Mouse (Mus musculus) adrenal gland, postnatal 14 days (tissue): ENCODE results near the gene Cplx3. TPM values are rescaled to one million over a fixed set of nuclear protein-coding genes. Genes with fewer than 3 reads are reported as not detected.

Experiments used
- DNase-seq: peaks from one replicate; pipeline ENCODE4 v3.0.0; 2021; ENCODE audit warnings: mixed read lengths
- total RNA-seq: library from RNA; stranded (reverse); gene quantifications from 2 replicates; pipeline ENCODE4 v1.2.3, GENCODE M21; 2021

Gene Cplx3
- total RNA-seq, 1 experiment from 2014 or later = not detected

DNA sequence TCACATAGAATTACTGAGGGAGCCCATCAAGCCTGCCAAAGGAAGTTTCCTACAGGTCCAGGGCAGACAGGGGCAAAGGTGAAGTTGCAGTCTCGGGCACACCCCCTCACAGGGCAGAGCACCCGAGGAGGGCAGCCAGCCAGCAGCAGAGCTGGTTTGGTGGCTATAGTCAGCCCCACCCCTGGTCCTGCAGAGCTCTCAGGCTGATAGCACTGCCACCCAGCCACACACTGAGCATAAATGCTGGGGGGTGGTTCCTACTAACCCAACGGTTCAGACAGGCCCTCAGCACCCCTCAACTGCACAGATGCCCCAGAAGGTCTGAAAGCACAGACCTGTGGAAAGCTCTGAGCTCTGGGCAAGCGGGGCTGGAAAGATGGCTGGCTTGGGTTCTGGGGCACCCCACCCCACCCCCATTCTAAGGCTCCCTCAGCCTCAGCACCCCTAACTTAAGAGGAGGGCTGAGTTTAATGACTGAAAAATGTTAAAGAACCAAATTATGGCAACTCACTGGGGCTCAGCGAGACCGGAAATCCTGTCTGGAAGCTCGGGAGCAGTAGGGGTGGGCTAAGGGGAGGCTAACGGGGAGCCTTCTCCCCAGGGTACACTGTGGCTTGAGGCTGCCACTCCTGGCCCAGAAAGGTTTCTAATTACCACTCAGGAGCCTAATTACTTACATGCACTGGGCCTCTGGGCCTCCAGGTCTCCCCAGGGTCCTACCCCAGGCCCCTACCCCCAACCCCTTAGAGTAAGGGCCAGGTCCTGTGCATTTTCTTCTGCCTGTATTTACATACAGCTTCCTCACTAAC, 32.8 kb upstream of the Cplx3 start:
- peak; percentile 63 for DNase-seq

DNA sequence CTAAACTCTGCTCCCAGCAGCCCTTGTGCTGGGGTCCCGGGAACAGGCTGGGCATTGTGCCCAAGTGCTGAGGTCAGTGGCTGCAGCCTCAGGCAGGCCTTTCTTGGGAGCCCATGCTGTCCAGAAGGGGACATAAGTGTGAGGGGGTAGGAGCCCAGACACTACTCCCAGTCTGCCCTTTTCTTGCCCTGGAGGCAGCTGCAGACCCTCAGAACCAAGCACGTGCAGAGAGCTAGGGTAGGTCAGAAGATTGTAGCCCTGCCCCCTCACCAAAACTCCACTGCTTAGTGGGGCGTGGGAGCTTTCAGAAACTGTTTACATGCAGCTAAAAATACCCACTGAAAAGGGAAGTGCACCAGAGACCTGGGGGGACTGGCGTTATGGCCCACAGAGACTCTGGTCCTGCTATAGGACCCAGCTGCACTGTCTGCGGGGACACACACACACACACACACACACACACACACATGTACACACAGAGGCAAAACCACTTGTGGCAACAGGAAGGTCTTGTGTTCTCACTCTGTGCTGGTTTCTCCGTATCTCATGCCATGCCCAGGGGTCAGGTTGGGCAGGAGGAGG, 31.8 kb upstream of the Cplx3 start:
- peak; percentile 78 for DNase-seq

GRCm38 (mm10) chr9:57637272-57637671, 31.2 kb upstream of the Cplx3 start:
- DNase-seq = no peak

DNA sequence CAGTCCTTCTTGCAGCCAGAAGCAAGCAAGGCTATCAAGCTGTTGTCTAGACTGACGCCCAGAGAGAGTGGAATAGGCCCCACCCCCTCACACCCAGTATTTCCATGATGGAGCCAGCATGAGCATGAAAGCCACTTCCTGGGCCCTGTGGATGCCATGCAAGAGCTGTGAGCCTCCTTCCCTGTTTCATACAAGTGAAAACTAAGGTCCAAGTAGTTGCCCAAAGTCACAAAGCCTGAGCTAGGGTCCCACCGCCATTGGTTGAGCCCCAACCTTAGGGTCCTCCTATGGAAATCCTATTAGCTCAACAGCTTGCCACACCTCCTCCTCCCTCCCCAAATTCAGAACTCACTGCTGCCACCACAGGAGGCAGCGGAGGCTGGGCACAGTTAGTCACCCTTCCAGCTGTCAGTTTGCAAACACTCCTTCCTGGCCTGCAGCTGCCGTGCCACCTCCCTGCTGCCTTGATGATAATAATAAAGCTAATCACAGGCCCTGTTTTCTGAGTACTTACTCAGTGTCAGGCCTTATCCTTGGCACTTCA, 27.5 kb upstream of the Cplx3 start:
- peak; percentile 52 for DNase-seq

DNA sequence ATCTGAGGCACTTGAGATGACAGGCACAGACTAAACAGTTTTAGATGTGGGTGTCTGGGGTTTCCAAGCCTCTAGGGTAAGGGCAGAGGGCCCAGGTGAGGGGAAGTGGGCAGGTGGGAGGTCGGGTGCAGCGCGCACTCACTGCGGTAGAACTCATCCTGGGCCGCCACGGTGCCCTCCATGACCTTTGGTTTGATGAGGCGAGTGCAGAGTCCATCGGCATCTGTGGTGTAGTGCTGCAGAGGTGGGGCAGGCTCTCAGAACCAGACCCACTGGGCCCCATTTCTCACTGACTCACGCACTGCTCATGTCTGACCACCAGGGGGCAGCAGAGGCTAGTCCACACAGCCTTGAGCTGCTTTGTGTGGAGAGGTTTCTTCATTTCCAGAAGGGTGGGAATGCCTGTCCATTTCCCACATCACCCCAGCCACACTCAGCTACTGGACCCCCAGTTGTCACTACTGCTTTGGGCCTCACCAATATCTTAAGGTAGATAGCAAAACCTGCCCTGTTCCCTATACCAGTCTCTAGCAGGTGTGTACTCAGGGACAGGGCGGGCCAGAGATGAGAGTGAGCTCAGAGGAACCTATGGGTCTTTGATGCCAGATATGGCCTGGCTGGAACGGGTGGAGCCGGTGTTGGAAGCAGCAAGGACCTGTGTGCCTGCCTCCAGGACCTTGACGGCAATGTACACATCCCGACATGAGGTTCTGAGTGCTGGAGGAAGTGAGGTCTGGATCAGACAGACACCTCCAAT, 23.2 kb upstream of the Cplx3 start:
- DNase-seq = peak; percentile 92

DNA sequence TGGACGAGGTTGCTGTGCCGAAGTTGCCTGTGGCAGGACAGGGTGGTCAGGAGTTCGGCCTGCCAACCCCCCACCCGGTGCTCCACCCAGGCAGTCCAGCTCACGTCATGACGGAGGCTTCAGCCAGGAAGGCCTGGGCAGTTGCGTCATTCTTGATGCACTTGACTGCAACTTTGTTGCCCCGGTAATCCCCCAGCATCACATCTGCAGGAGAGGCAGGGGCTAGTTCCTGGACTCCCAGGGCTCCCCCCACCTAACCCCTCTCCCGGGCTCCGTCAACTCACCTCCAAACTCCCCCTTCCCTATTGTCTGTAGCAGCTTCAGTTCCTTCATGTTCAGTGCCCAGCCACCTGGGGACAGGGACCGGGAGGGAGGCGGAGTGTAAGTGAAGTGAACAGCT, 22.6 kb upstream of the Cplx3 start:
- DNase-seq = no peak

GRCm38 (mm10) chr9:57627892-57628291, 21.8 kb upstream of the Cplx3 start:
- DNase-seq = no peak

GRCm38 (mm10) chr9:57627191-57627590, 21.1 kb upstream of the Cplx3 start:
- no peak for DNase-seq

GRCm38 (mm10) chr9:57625674-57626500, 19.8 kb upstream of the Cplx3 start:
- no peak for DNase-seq

DNA sequence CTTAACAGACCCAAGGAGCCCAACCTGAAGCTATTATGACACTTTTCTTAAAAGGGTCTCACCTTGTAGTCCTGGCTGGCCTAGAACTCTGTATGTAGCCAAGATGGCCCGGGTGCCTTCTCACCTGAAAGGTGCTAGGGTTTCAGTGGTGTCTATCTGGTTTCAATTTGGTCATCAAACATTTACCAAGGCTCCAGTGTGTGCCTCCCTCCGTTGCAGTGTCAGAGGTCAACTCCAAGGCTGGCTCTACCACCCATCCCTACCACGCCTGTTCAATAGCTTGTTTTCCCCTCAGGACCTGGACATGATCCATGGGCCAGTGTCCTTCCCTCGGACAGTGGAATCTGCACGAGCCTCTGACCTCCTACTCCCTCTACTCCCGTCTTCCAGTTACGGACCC, 18.2 kb upstream of the Cplx3 start:
- no peak for DNase-seq

DNA sequence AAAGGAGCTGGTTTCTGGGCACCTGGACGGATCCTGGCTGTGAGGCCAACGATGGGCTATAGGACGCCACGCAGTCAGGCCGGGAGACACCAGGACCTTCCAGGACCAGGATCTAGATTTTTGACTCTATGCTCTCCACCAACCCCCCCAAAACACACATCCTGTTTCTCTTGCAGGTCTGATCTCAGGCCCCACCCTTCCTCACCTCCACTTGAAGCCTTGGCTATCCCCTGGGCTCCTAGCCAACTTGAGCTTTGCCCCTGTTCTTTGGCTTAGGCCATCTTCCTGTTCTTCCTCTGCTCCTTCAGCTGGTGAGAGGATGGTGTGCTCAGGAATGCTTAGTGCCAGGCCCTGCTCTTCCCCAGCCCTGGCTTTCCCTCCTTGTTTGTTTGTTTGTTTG, 14.6 kb upstream of the Cplx3 start, which contains the start of gene Lman1l:
Lman1l (minus strand) TSS at position 101 of the 400 bp plus-strand sequence.
- no peak for DNase-seq

- DNase-seq = no peak
Observed at GRCm38 (mm10) chr9:57618854-57619253, 12.8 kb upstream of the Cplx3 start.

DNA sequence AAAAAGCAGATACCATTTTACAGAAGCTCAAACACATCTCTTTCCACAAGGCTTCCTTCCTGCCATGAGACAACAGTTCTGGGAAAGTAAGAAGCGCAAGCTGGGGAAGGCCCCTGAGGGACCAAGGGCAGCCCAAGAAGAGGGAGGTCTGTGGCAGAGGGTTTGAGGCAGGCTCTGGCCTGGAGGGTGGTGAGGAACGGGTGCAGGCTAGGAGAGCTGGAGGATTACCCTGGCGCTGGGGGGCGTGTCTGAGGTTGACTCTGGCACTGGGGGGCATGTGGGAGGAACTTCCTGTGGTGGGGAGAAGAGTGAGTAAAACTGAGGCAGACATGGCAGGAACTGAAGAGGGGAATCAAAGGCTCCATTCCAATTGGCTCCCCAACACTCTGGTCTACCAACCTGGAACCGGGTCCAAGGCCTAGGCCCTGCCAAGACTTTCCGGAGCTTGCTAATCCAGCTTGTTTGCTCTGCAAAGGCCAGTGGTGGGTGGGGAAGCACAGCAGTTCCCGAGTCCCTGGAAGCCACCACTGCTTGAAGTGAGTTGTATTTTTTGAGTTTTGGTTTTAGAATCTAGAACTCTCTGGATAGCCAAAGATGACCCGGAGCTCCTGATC, 11.6 kb upstream of the Cplx3 start:
- DNase-seq = no peak

DNA sequence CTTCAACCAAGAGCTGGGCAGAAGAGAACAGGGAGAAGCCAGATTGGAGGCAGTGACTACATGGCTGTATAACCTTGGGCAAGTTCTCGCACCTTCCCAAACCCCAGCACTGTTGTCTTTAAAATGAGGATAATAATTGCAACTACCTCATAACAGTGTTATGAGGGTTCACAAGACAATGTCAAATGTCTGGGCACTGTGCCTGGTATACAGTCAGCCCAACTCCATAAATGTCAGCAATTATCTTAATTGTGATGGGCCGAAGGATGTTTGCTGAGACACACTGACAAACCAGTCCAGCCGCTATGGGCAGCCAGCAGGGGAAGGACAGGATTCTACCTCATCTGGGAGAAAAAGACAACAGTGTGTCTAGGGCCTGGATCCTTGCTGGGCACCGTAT, 8.7 kb upstream of the Cplx3 start:
- DNase-seq = peak; percentile 66

- DNase-seq = no peak
Observed at GRCm38 (mm10) chr9:57613975-57614374, 7.9 kb upstream of the Cplx3 start.

- DNase-seq = no peak
Observed at GRCm38 (mm10) chr9:57612587-57612986, 6.5 kb upstream of the Cplx3 start.

- no peak for DNase-seq
Observed at GRCm38 (mm10) chr9:57610359-57610826, 4.3 kb upstream of the Cplx3 start.

DNA sequence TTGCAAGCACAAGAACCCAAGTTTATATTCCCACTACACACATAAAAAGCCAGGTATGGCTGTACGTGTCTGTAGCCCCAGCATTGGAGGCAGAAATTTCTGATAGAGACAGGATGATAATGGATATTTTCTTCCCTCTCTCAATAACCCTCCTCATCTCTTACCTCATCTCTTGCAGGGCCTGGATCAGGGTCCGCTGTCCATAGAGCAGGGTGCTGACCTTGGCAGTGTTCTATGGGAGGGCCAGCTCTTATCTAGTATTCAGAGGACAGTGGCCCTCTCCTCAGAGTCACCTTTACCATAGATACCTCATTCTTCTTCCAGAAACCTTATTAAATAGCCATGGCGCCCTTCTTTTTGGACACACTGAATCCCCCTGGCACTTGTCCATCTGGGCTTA, 3.7 kb upstream of the Cplx3 start:
- no peak for DNase-seq

DNA sequence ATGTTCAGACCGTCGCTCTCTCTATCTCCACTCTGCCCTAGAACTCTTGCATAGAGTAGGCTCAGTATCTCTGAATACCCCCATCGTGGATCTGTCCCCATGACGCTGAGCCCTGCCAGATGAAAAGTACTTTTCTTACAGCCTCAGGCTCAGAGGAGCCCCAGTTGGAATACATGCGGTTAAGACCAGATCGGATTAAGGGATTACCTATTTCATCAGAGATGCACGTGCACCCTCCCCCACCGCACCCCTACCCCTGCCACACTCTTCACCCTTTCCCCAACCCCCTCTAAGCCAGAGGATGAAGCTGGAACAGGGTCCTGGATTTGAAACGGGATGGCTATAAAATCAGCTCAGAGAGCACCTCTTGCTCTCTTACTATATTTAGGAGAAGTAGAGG, 578 bp downstream of the Cplx3 start:
- no peak for DNase-seq

GRCm38 (mm10) chr9:57604875-57605274, 1.2 kb downstream of the Cplx3 start:
- DNase-seq = no peak

- DNase-seq = no peak
Observed at GRCm38 (mm10) chr9:57602098-57602497, 4.0 kb downstream of the Cplx3 start.

DNA sequence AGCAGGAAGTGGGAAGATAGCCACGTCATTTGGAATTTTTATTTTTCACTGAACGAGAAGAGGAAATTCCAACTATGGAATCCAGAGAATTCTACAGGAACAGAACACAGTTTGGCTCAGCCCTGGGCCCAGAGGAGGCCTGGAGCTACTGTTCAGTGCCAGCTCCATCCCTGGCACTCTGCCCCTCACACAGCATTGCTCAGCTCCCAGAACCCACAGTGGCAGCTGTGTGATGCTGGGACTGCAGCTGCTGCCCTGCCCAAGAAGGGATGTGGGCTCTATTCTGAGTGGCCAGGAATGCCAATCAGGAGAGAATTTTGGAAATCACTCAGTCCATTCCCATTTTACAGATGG, 4.8 kb downstream of the Cplx3 start:
- no peak for DNase-seq
